Mouse (Mus musculus) myocyte (in vitro differentiated cells): ENCODE results near the gene Ntn5.

ENCODE experiments used
- E2F4 ChIP-seq: IDR thresholded peaks from one replicate; pipeline ENCODE4 v1.6.1; 2011; ENCODE audit warnings: mild to moderate bottlenecking, control low read depth, moderate library complexity; ENCODE audit not compliant: insufficient read depth
- POLR2A ChIP-seq: IDR thresholded peaks from one replicate; pipeline ENCODE4 v1.6.1; 2011; ENCODE audit warnings: low read depth, mild to moderate bottlenecking, control low read depth, moderate library complexity; ENCODE audit not compliant: insufficient read length

DNA sequence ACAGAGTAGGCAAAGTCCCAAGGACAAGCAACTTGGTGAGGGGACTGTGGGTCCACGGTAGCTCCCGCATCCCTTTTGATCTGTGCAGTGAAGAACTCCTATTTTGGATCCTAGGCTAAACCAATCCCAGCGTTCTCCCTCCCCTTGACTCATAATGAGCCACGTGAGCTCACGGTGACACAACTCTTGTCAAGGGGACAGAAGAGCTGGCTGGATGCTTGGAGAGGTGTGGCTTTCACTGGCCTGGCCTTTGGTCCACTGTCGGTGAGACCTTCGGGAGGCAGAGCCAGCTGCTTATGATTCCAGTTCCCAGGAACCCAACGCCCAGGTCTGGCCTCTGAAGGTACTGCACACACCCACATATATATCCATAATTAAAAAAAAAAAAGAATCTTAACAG lies 34.5 kb upstream of the Ntn5 start:
- TF ChIP-seq POLR2A (peak; percentile 18), E2F4 (no peak)
